Mouse (Mus musculus): Measurements from ENCODE around the gene Slc30a3. TPM values are rescaled to one million over a fixed set of nuclear protein-coding genes. Genes with fewer than 3 reads are reported as not detected.
"Not testable (repeated sequence)": the region's sequence is repeated elsewhere in the genome, so short reads cannot be mapped to it uniquely, and the experiment has no call there.

The Slc30a3 gene
- total RNA-seq, 2 experiments from 2014 or later = 0.09 TPM; not detected in 1

GRCm38 (mm10) chr5:31093151-31094041 is 14.6 kb downstream of the Slc30a3 start:
- DNase-seq (ENCODE audit: low spot score) = no peak

- DNase-seq (ENCODE audit: low spot score) = no peak
Measured at GRCm38 (mm10) chr5:31092231-31092975, 15.6 kb downstream of the Slc30a3 start.

- DNase-seq (ENCODE audit: low spot score) = no peak
Measured at GRCm38 (mm10) chr5:31087131-31087530, 20.9 kb downstream of the Slc30a3 start.

- DNase-seq (ENCODE audit: low spot score) = no peak
Measured at GRCm38 (mm10) chr5:31086606-31087005, 21.4 kb downstream of the Slc30a3 start.

- DNase-seq (ENCODE audit: low spot score) = no peak
Measured at GRCm38 (mm10) chr5:31083949-31084348, 24.1 kb downstream of the Slc30a3 start.

- DNase-seq (ENCODE audit: low spot score) = no peak
Measured at GRCm38 (mm10) chr5:31082935-31083625, 25.0 kb downstream of the Slc30a3 start.

- peak; percentile 67 for DNase-seq (ENCODE audit: low spot score)
Measured at GRCm38 (mm10) chr5:31082355-31082754, 25.7 kb downstream of the Slc30a3 start.

- no peak for DNase-seq (ENCODE audit: low spot score)
Measured at GRCm38 (mm10) chr5:31081386-31081785, 26.7 kb downstream of the Slc30a3 start.

- no peak for DNase-seq (ENCODE audit: low spot score)
Measured at GRCm38 (mm10) chr5:31080795-31081164, 27.3 kb downstream of the Slc30a3 start.

GRCm38 (mm10) chr5:31080059-31080794 is 27.8 kb downstream of the Slc30a3 start:
- no peak for DNase-seq (ENCODE audit: low spot score)

- no peak for DNase-seq (ENCODE audit: low spot score)
Measured at GRCm38 (mm10) chr5:31076346-31076745, 31.7 kb downstream of the Slc30a3 start.

GRCm38 (mm10) chr5:31073176-31073575 is 34.9 kb downstream of the Slc30a3 start:
- DNase-seq (ENCODE audit: low spot score) = no peak

GRCm38 (mm10) chr5:31071821-31072220 is 36.2 kb downstream of the Slc30a3 start:
- no peak for DNase-seq (ENCODE audit: low spot score)

- no peak for DNase-seq (ENCODE audit: low spot score)
Measured at GRCm38 (mm10) chr5:31071059-31071458, 37.0 kb downstream of the Slc30a3 start.

- no peak for DNase-seq (ENCODE audit: low spot score)
Measured at GRCm38 (mm10) chr5:31069810-31070209, 38.2 kb downstream of the Slc30a3 start.

GRCm38 (mm10) chr5:31055216-31056140 is 52.6 kb downstream of the Slc30a3 start:
- DNase-seq (ENCODE audit: low spot score) = peak; percentile 15

GRCm38 (mm10) chr5:31054261-31055215 is 53.5 kb downstream of the Slc30a3 start, which contains the start of gene Cad:
Gene Cad (plus strand): TSS chr5:31054780.
- DNase-seq (ENCODE audit: low spot score) = peak; percentile 96

- not testable (repeated sequence) for DNase-seq (ENCODE audit: low spot score)
Measured at GRCm38 (mm10) chr5:31053728-31054127, 54.3 kb downstream of the Slc30a3 start.

GRCm38 (mm10) chr5:31050427-31050826 is 57.6 kb downstream of the Slc30a3 start:
- DNase-seq (ENCODE audit: low spot score) = no peak
